Mouse (Mus musculus): ENCODE results near the gene Rcbtb2. TPM values are rescaled to one million over a fixed set of nuclear protein-coding genes. Genes with fewer than 3 reads are reported as not detected.
A peak's percentile ranks its signal among the peaks of the same experiment; 100 is the strongest.

Gene Rcbtb2
- polyA plus RNA-seq, 1 experiment from 2014 or later = 45.6 TPM

- Histone ChIP-seq H3K36me3 (ENCODE audit: insufficient read depth, low read length) (no peaks in the 10 kb centered on the region), H3K4me2 (replicated peaks; ENCODE audit: low read depth, low read length) (no peak overlapping the region), H3K4me1 (ENCODE audit: insufficient read depth, low read depth, low read length) (no peaks in the 10 kb centered on the region; the same call in 1 of the 2 replicates), H3K27me3 (replicated peaks; ENCODE audit: insufficient read depth, low read length) (no peaks in the 10 kb centered on the region), H3K4me3 (ENCODE audit: low read depth, low read length) (no peak overlapping the region), H3K9ac (replicated peaks; ENCODE audit: low read depth) (no peak overlapping the region), H3K9me3 (ENCODE audit: low read length) (no peaks in the 10 kb centered on the region), H3K27ac (ENCODE audit: low read length) (no peak overlapping the region)
- 72% methylated on average over 3 of the region's 3 CpGs for WGBS
- DNase-seq (ENCODE audit: low spot score) (no peak), ATAC-seq (no peak)
- TF ChIP-seq EP300 (IDR thresholded peaks at IDR 0.05) = no peak
- no peak for TF ChIP-seq CTCF (IDR thresholded peaks at IDR 0.05)
Measured at GRCm38 (mm10) chr14:73226346-73226745, 103.5 kb downstream of the Rcbtb2 start.

DNA sequence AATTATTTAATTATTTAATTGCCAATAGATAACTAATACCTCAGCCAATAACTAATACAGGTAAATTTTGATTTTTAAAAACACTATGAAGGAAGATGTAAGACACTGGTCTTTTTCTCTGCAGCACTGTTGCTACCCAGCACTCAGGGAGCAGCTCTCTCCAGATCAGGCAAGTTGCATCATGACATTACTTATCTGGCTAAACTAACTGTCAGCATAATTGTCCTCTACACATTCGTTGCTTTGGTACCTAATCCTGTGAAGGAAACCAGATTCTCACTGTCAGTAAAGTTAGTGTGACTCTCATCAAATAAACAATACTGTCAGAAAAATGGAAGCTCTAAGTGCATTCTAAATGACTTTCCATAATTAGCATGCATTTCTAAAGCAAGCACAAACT, 104.0 kb downstream of the Rcbtb2 start:
- DNase-seq (ENCODE audit: low spot score) (no peak), ATAC-seq (no peak; the same call in 1 of the 2 replicates)
- H3K9me3 ChIP-seq (ENCODE audit: low read length) = no peaks in the 10 kb centered on the region
- H3K27me3 ChIP-seq (replicated peaks; ENCODE audit: insufficient read depth, low read length) = no peaks in the 10 kb centered on the region
- no peak overlapping the region for H3K4me2 ChIP-seq (replicated peaks; ENCODE audit: low read depth, low read length)
- H3K4me3 ChIP-seq (ENCODE audit: low read depth, low read length) = no peak overlapping the region
- H3K27ac ChIP-seq (ENCODE audit: low read length) = no peak overlapping the region
- H3K4me1 ChIP-seq (ENCODE audit: insufficient read depth, low read depth, low read length) = no peaks in the 10 kb centered on the region; the same call in none of the 2 replicates
- H3K9ac ChIP-seq (replicated peaks; ENCODE audit: low read depth) = no peak overlapping the region
- no peak for TF ChIP-seq EP300 (IDR thresholded peaks at IDR 0.05)
- TF ChIP-seq CTCF (IDR thresholded peaks at IDR 0.05) = no peak
- WGBS = 7% methylated on average over 1 of the region's 1 CpGs
- no peaks in the 10 kb centered on the region for H3K36me3 ChIP-seq (ENCODE audit: insufficient read depth, low read length)

GRCm38 (mm10) chr14:73231286-73231982, 108.6 kb downstream of the Rcbtb2 start:
- ATAC-seq = no peak
- DNase-seq (ENCODE audit: low spot score) = no peak
- no peaks in the 10 kb centered on the region for H3K9me3 ChIP-seq (ENCODE audit: low read length)
- H3K4me3 ChIP-seq (ENCODE audit: low read depth, low read length) = no peak overlapping the region
- H3K4me2 ChIP-seq (replicated peaks; ENCODE audit: low read depth, low read length) = no peak overlapping the region
- 42% methylated on average over 5 of the region's 5 CpGs for WGBS
- peaks cover 11% of the 10 kb centered on the region for H3K4me1 ChIP-seq (ENCODE audit: insufficient read depth, low read depth, low read length)
- no peaks in the 10 kb centered on the region for H3K36me3 ChIP-seq (ENCODE audit: insufficient read depth, low read length)
- H3K9ac ChIP-seq (replicated peaks; ENCODE audit: low read depth) = no peak overlapping the region
- H3K27ac ChIP-seq (ENCODE audit: low read length) = no peak overlapping the region
- no peaks in the 10 kb centered on the region for H3K27me3 ChIP-seq (replicated peaks; ENCODE audit: insufficient read depth, low read length)
- no peak for TF ChIP-seq CTCF (IDR thresholded peaks at IDR 0.05)
- no peak for TF ChIP-seq EP300 (IDR thresholded peaks at IDR 0.05)

DNA sequence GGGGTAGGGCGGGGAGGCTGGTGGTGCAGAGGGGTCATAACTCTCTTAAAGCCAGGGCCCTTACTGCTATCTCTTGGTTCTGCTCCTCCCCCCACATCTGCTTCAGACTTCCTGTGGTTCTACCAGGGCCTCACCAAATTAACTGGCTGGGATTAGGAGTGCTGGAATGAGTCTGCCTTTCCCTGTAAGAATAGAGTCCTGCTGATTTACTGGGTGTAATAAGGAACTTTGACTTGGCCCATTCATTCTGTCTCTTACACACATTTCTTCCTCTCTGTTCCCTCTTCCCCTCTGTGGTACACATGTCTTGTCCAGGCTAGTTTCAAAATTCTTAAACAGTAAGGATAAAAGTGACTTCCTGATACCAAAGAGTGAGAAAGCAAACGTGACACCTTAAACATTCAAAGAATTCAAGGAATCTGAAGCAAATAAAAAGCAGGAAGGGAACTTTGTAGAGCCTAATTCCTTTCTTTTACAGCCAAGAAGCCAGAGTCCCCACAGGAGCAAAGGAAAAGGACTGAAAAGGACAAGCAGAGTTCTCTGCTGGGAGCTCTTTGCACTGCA, 111.7 kb downstream of the Rcbtb2 start:
- 21% methylated on average over 2 of the region's 2 CpGs for WGBS
- Histone ChIP-seq H3K27ac (ENCODE audit: low read length) (peak overlapping the region; percentile 55), H3K9me3 (ENCODE audit: low read length) (no peaks in the 10 kb centered on the region), H3K4me3 (ENCODE audit: low read depth, low read length) (no peak overlapping the region), H3K9ac (replicated peaks; ENCODE audit: low read depth) (no peak overlapping the region), H3K36me3 (ENCODE audit: insufficient read depth, low read length) (no peaks in the 10 kb centered on the region), H3K27me3 (replicated peaks; ENCODE audit: insufficient read depth, low read length) (no peaks in the 10 kb centered on the region), H3K4me2 (replicated peaks; ENCODE audit: low read depth, low read length) (no peak overlapping the region), H3K4me1 (ENCODE audit: insufficient read depth, low read depth, low read length) (peaks cover 11% of the 10 kb centered on the region)
- DNase-seq (ENCODE audit: low spot score) = peak; percentile 55
- TF ChIP-seq CTCF (IDR thresholded peaks at IDR 0.05) (no peak), EP300 (IDR thresholded peaks at IDR 0.05) (no peak)
- no peak for ATAC-seq

GRCm38 (mm10) chr14:73237848-73238321, 115.0 kb downstream of the Rcbtb2 start, which contains the start of gene Lpar6:
Gene Lpar6 (plus strand): TSS chr14:73237895.
- no peaks in the 10 kb centered on the region for H3K27me3 ChIP-seq (replicated peaks; ENCODE audit: insufficient read depth, low read length)
- peak within 1 kb of the TSS; percentile 59 for H3K4me2 ChIP-seq (replicated peaks; ENCODE audit: low read depth, low read length)
- H3K4me3 ChIP-seq (ENCODE audit: low read depth, low read length) = peak within 1 kb of the TSS; percentile 56
- peaks cover 11% of the 10 kb centered on the region; the same call in 1 of the 2 replicates for H3K4me1 ChIP-seq (ENCODE audit: insufficient read depth, low read depth, low read length)
- no peaks in the 10 kb centered on the region for H3K9me3 ChIP-seq (ENCODE audit: low read length)
- H3K27ac ChIP-seq (ENCODE audit: low read length) = peak within 1 kb of the TSS; percentile 89
- no peaks in the 10 kb centered on the region for H3K36me3 ChIP-seq (ENCODE audit: insufficient read depth, low read length)
- WGBS = 0% methylated on average over 19 of the region's 19 CpGs
- DNase-seq (ENCODE audit: low spot score) (peak; percentile 94), ATAC-seq (peak; percentile 90)
- TF ChIP-seq CTCF (IDR thresholded peaks at IDR 0.05) (no peak), EP300 (IDR thresholded peaks at IDR 0.05) (peak; percentile 48; the same call in 1 of the 2 replicates)
- H3K9ac ChIP-seq (replicated peaks; ENCODE audit: low read depth) = peak within 1 kb of the TSS; percentile 73

DNA sequence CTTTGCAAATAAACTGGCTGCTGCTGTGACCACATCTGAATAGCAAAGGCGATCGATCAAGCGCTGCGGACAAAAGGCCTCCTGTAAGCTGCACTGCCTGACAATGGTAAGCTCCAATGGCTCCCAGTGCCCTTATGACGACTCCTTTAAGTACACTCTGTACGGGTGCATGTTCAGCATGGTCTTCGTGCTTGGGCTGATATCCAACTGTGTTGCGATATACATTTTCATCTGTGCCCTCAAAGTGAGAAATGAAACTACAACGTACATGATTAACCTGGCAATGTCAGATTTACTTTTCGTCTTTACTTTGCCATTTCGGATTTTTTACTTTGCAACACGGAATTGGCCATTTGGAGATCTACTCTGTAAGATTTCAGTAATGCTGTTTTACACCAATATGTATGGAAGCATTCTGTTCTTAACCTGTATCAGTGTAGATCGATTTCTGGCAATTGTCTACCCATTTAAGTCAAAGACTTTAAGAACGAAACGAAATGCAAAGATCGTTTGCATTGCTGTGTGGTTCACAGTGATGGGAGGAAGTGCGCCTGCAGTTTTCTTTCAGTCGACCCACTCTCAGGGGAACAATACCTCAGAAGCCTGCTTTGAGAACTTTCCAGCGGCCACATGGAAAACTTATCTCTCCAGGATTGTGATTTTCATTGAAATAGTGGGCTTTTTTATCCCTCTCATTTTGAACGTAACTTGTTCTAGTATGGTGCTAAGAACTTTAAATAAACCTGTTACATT, 115.8 kb downstream of the Rcbtb2 start:
- Histone ChIP-seq H3K9me3 (ENCODE audit: low read length) (no peaks in the 10 kb centered on the region), H3K4me1 (ENCODE audit: insufficient read depth, low read depth, low read length) (peaks cover 11% of the 10 kb centered on the region; the same call in 1 of the 2 replicates), H3K27ac (ENCODE audit: low read length) (peak overlapping the region; percentile 89), H3K27me3 (replicated peaks; ENCODE audit: insufficient read depth, low read length) (no peaks in the 10 kb centered on the region), H3K4me2 (replicated peaks; ENCODE audit: low read depth, low read length) (peak overlapping the region; percentile 59), H3K4me3 (ENCODE audit: low read depth, low read length) (peak overlapping the region; percentile 56), H3K36me3 (ENCODE audit: insufficient read depth, low read length) (no peaks in the 10 kb centered on the region), H3K9ac (replicated peaks; ENCODE audit: low read depth) (peak overlapping the region; percentile 73)
- DNase-seq (ENCODE audit: low spot score) = peak; percentile 82
- peak; percentile 83 for ATAC-seq
- TF ChIP-seq EP300 (IDR thresholded peaks at IDR 0.05) (no peak), CTCF (IDR thresholded peaks at IDR 0.05) (no peak)
- under 1% methylated on average over 20 of the region's 20 CpGs for WGBS

All from lung, postnatal 0 days (tissue).